Mouse (Mus musculus): ENCODE results near the gene Mrps12.
A peak's percentile ranks its signal among the peaks of the same experiment; 100 is the strongest.

Mrps12 gene

DNA sequence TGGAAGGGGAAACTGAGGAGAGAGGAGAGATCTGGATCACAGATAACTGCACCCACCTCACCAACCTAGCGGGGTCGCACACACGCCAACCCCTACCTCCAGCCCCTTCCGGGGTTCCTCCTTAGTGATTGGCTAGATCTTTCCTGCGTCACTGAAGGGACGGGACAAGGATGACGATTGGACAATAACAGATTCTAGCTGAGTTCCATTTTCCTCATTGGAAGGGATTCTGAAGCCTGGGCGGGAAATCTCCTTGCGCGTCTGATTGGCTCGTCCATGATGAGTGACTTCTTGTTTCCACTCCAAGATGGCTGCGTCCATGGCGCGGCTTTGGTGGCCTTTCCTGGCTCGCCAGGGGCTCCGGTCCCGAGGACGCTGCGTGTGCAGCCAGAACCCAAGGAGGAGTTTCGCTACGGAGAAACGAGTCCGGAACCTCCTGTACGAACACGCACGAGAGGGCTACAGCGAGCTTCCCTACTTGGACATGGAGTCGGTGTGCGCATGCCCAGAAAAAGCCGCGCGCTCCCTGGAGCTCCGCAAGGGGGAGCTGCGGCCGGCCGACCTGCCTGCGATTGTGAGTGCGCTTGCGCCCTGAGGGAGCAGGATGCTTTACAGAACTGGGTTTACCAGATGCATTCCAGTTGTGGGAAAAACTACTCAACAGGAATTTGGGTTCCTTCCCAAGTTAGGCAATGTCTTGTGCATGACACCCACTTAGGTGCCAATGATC, at the start of gene Mrps12, which contains the start of gene Sars2:
Gene Mrps12 (minus strand): TSS at position 112 of the 730 bp plus-strand sequence.
Gene Sars2 (plus strand): TSS at position 284 of the 730 bp plus-strand sequence.
- peak; percentile 97 for DNase-seq (ENCODE audit: extremely low spot score)

- peak; percentile 54 for DNase-seq (ENCODE audit: extremely low spot score)
These were observed 48.6 kb upstream of the Mrps12 start for GRCm38 (mm10) chr7:28790066-28790806.

GRCm38 (mm10) chr7:28789235-28789634, 47.6 kb upstream of the Mrps12 start:
- DNase-seq (ENCODE audit: extremely low spot score): no peak

DNA sequence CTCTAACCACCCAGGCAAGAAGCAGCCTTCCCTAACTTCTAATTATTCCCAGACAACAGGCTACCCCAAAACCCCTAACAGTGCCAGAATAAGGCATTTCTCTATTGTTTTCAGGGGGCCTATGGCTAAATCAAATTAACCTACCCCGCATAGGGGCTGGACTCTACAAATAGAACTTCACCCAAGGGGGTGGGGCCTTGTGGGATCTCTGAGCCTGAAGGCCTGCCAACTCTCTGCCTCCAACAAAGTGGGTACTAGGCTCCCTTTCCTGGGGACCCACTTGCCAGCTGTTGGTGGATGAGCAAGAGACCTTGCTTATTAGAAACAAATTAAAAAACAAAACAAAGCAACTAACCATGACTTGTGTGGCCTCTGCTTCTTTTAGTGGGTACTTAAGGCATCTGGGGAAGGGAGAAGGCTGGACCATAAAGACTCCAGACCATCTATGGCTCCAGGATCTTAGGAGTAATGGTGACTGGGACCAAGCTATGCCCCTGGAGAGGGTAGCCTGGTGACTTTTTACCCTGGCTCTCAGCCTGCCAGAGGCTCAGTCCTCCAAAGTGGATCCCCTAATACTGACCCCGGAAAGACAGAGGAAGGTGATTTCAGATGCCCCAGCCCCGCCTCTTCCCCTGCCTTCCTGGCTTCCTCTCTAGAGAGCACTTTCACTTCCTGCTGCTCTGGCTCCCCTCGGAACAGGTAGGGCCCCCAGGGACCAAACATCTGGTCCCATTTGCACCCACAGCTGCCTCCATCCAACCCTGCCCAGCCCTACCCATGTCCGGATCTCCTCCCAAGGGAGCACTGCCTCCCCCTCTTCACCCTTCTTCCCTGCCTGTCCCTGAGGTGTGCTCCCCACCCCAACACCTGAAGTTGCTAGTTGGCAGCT, 46.9 kb upstream of the Mrps12 start, which contains the start of gene Rinl:
Gene Rinl (plus strand): TSS at position 663 of the 889 bp plus-strand sequence.
- no peak for DNase-seq (ENCODE audit: extremely low spot score)

DNA sequence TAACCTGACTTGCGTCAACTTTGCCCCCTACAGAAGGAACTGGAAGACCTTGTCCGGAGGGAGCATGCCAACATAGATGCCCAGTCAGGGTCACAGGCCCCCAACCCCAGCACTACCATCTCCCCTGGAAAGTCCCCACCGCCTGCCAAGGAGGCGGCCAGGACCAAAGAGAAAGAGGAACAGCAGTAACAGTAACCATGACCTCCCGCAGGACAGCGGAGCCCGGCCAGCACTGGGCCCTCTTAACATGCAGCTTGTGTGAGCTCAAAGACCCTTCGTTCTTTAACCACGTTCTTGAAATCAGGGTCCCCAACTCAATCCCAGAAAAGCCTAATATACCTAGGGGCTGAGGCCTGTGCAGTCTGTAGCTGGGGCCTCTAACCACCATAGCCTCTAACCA, 46.3 kb upstream of the Mrps12 start:
- DNase-seq (ENCODE audit: extremely low spot score): no peak

- DNase-seq (ENCODE audit: extremely low spot score): no peak
These were observed 43.5 kb upstream of the Mrps12 start for GRCm38 (mm10) chr7:28785161-28785560.

- no peak for DNase-seq (ENCODE audit: extremely low spot score)
These were observed 39.6 kb upstream of the Mrps12 start for GRCm38 (mm10) chr7:28781261-28781663.

DNA sequence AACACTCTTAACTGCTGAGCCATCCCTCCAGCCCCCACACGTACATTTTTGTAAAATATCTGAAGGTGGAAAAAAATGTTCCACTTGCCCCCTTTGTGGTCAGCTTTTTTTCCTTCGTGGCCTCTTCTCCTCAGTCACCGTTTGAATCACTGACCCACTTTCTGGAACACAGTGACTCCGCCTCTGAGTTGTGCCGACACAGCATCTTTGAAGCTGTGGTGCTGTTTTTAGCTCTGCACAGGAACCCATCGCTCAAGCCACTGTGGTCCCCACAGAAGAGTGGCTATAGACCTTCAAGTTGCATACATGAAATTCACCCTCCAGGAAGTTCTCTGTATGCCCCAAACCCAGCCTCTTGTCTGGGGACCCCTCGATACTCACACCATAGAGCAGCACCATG, 39.2 kb upstream of the Mrps12 start:
- no peak for DNase-seq (ENCODE audit: extremely low spot score)

- DNase-seq (ENCODE audit: extremely low spot score): peak; percentile 81
These were observed 38.5 kb upstream of the Mrps12 start for GRCm38 (mm10) chr7:28780067-28780658.

DNA sequence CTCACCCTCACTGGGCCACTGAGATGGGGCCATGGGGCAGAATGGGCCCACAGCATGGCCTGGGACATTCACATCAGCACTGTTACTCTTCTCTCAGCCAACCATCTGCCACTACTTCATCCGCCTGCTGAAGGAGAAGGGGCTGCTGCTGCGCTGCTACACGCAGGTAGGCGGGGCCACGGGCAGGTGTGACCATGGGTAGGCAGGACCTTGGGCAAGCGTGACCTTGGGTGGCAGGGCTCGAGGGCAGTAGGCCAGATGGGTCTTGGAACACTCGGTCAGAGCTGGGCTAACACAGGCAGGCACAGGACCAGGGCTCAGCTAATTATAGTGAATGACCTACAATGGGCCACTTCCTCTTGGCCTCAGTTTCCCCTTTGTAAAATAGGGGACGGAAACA, 37.2 kb upstream of the Mrps12 start:
- DNase-seq (ENCODE audit: extremely low spot score): no peak

DNA sequence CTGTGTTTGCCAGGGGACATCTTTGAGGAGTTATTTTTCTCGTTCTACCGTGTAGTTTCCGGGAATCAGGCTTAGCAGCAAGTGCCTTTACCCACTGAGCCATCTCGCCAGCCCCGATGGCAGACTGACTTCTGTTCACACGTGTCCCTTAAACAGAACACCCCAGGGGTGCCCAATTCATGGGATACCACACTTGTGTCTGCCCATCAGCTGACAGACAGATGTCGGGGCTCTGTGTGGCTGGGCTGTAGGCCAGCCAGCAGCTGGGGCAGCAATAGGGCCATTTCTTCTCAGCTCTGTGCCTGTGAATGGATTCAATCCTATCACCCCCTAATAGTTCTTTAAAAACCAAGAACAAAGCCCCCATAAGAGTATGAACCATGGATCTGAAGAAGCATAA, 33.5 kb upstream of the Mrps12 start:
- no peak for DNase-seq (ENCODE audit: extremely low spot score)

GRCm38 (mm10) chr7:28774164-28774563, 32.5 kb upstream of the Mrps12 start:
- no peak for DNase-seq (ENCODE audit: extremely low spot score)

DNA sequence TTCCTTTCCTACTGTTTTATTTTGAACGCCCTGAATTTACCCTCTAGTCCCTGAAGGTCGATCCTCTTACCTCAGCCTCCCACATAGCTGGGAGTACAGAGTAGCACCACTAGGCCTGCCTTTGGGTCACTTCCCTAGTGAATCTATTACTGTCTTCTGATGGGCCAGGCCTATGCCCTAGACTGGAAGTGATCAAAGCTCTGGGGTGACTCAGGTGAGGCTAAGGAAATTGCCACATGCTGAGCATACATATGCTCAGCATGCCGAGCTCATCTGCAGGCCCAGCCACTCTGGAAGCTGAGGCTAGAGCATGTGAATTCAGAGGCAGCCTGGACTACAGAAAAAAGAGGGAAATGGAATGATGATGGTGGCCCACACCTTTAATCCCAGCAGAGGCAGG, 31.5 kb upstream of the Mrps12 start:
- no peak for DNase-seq (ENCODE audit: extremely low spot score)

DNA sequence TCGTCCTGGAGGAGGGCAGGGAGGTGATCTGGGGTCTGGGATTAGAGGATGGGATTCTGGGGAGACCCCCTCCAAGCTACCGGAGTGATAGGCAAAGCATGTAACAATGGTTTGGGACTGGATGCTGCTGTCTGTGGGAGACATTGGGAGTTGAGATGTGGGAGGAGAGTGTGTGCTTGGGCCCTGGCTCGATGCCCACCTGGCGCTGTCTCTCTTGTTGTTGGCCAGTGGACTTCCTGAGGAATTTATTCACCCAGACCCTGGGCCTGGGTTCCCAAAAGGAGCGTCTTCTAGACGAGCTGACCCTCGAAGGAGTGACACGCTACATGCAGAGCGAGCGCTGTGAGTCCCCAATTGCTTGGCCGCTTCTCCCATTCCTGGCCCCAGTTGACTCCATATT, 30.2 kb upstream of the Mrps12 start:
- no peak for DNase-seq (ENCODE audit: extremely low spot score)

- no peak for DNase-seq (ENCODE audit: extremely low spot score)
These were observed 28.7 kb upstream of the Mrps12 start for GRCm38 (mm10) chr7:28770309-28770708.

DNA sequence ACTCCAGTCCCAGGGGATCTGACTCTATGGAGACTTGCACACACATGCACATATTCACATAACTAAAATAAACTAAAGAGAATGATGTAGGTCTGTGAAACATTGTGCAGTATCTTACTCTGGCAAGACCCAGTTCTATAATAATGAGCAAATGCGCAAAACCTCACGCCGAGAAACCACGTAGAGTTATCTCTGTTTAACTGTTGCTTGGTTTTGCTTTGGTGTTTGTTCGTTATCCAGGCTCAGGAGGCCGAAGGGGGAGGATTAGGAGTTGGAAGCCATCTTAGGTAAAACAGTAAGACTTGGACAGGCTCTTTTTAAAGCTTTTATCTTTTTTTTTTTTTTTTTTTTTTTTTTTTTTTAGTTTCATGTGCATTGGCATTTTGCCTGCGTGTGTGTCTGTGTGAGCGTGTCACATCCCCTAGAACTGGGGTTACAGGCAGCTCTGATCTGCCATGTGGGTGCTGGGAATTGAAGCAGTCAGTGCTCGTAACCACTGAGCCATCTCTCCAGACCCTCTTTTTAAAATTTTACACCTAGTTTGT, 27.9 kb upstream of the Mrps12 start:
- no peak for DNase-seq (ENCODE audit: extremely low spot score)

DNA sequence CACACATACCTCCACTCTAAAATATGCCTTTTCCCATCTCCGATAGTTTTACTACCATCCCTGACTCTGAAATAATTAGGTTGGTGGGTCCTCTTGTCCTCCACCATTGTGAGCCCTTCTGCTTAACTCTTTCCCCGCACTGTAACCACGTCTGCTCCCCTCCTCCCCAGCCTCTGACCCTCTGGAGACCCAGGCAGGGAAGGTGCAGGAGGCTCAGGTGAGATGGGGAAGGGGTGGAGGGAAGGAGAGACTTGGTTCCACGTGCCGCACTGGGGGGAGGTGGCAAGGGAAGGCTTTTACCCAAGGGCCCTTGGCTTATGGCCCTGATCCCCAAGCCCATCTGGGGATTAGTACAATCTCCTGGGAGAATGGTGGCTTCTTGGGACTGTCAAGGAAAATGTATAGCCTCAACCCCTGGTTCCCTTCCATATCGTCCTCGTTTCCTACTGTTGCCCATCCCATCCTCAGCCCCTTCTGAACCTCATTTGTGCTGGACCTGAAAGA, 25.9 kb upstream of the Mrps12 start, which contains the start of gene Nfkbib:
Gene Nfkbib (minus strand): TSS at position 51 of the 504 bp plus-strand sequence.
- no peak for DNase-seq (ENCODE audit: extremely low spot score)

GRCm38 (mm10) chr7:28766910-28767309, 25.3 kb upstream of the Mrps12 start:
- DNase-seq (ENCODE audit: extremely low spot score): no peak

GRCm38 (mm10) chr7:28766173-28766879, 24.7 kb upstream of the Mrps12 start, which contains the start of gene Sirt2:
Gene Sirt2 (plus strand): TSS chr7:28766735.
- DNase-seq (ENCODE audit: extremely low spot score): peak; percentile 99

- no peak for DNase-seq (ENCODE audit: extremely low spot score)
These were observed 23.6 kb upstream of the Mrps12 start for GRCm38 (mm10) chr7:28765211-28765610.
